Mouse (Mus musculus) midbrain, postnatal 0 days (tissue): ENCODE results near the gene Tecpr1. TPM values are rescaled to one million over a fixed set of nuclear protein-coding genes. Genes with fewer than 3 reads are reported as not detected.
A peak's percentile ranks its signal among the peaks of the same experiment; 100 is the strongest.

Source experiments
- ATAC-seq: fragments of 200-750 bp; cut with Nextera tagmentation; 2 replicates; pipeline ENCODE4 v1.8.0; 2017; ENCODE audit warnings: moderate number of reproducible peaks, mild to moderate bottlenecking, moderate TSS enrichment, moderate library complexity; ENCODE audit not compliant: low FRiP score
- DNase-seq: peaks from one replicate; pipeline ENCODE4 v3.0.0-alpha.2; 2015; ENCODE audit warnings: low spot score
- H3K27ac ChIP-seq: fragments of 300-500 bp; sonication (generic); 2 replicates; pipeline ENCODE4 v1.5.1; 2014; ENCODE audit warnings: low read depth, mild to moderate bottlenecking, low read length, mixed read lengths
- H3K27me3 ChIP-seq: fragments of 300-500 bp; sonication (generic); 2 replicates; pipeline ENCODE4 v1.6.1; 2014; ENCODE audit warnings: low read length, control low read depth, mixed read lengths; ENCODE audit not compliant: insufficient read depth
- H3K36me3 ChIP-seq: fragments of 300-500 bp; sonication (generic); 2 replicates; pipeline ENCODE4 v1.6.1; 2014; ENCODE audit warnings: low read length, control low read depth, mixed read lengths; ENCODE audit not compliant: insufficient read depth
- H3K4me1 ChIP-seq: fragments of 300-500 bp; sonication (generic); 2 replicates; pipeline ENCODE4 v1.6.1; 2014; ENCODE audit warnings: mild to moderate bottlenecking, control low read depth, antibody characterized with exemption, low read length, mixed read lengths; ENCODE audit not compliant: insufficient read depth
- H3K4me2 ChIP-seq: fragments of 300-500 bp; sonication (generic); 2 replicates; pipeline ENCODE4 v1.6.1; 2014; ENCODE audit warnings: low read depth, mild to moderate bottlenecking, low read length, mixed read lengths; ENCODE audit not compliant: poor library complexity, severe bottlenecking
- H3K4me3 ChIP-seq: fragments of 300-500 bp; sonication (generic); 2 replicates; pipeline ENCODE4 v1.5.1; 2014; ENCODE audit warnings: low read depth, mild to moderate bottlenecking, low read length, moderate library complexity
- H3K9ac ChIP-seq: fragments of 300-500 bp; sonication (generic); replicated peaks from 2 replicates; pipeline ENCODE4 v1.6.1; 2014; ENCODE audit warnings: mild to moderate bottlenecking, low read length, moderate library complexity, mixed read lengths; ENCODE audit not compliant: poor library complexity, severe bottlenecking
- H3K9me3 ChIP-seq: fragments of 300-500 bp; sonication (generic); 2 replicates; pipeline ENCODE4 v1.6.1; 2016; ENCODE audit warnings: low read length, control low read depth
- CTCF ChIP-seq: IDR thresholded peaks from 2 replicates; pipeline ENCODE4 v1.5.1; 2016; ENCODE audit warnings: antibody characterized with exemption, mild to moderate bottlenecking
- WGBS: fragments of 180-500 bp; shearing (Covaris S2); extraction: QIAGEN DNeasy Blood & Tissue Kit; methylation state at CpG from one replicate; pipeline ENCODE4 v1.1.7; 2014; 5-methylcytosine and 5-hydroxymethylcytosine counted together
- polyA plus RNA-seq: library from polyadenylated mRNA; unstranded; fragments of >200 nt; fragmentation: Nextera tagmentation; extraction: Ambion mirVana; gene quantifications from 2 replicates; pipeline ENCODE4 v1.2.1, GENCODE M21; 2015
- total RNA-seq: library from RNA; depleted of rRNA; stranded (reverse); fragments of >200 nt; gene quantifications from 2 replicates; pipeline ENCODE4 v1.2.3, GENCODE M21; 2014

Tecpr1 gene
- total and polyA plus RNA-seq, 2 experiments from 2014 or later, result 37.3 to 65.4 TPM

GRCm38 (mm10) chr5:144226220-144226619 lies 2.8 kb upstream of the Tecpr1 start:
- 37% methylated on average over 11 of the region's 11 CpGs for WGBS
- Histone ChIP-seq H3K4me2 (no peak overlapping the region), H3K4me3 (no peak overlapping the region), H3K27me3 (no peaks in the 10 kb centered on the region), H3K36me3 (no peaks in the 10 kb centered on the region), H3K9ac (no peak overlapping the region), H3K27ac (no peak overlapping the region), H3K4me1 (peaks cover 10% of the 10 kb centered on the region; the same call in 1 of the 2 replicates), H3K9me3 (no peaks in the 10 kb centered on the region)
- TF ChIP-seq CTCF, result no peak
- DNase-seq, result no peak
- ATAC-seq, result no peak

- peaks cover 10% of the 10 kb centered on the region; the same call in 1 of the 2 replicates for H3K4me1 ChIP-seq
- no peak for DNase-seq
- no peak for ATAC-seq
- 25% methylated on average over 18 of the region's 18 CpGs for WGBS
- peak overlapping the region; percentile 76 for H3K27ac ChIP-seq
- no peaks in the 10 kb centered on the region for H3K36me3 ChIP-seq
- H3K4me2 ChIP-seq, result peak overlapping the region; percentile 93
- peak; percentile 25; the same call in 1 of the 2 replicates for TF ChIP-seq CTCF
- peak overlapping the region; percentile 81 for H3K9ac ChIP-seq
- no peaks in the 10 kb centered on the region for H3K27me3 ChIP-seq
- H3K9me3 ChIP-seq, result no peaks in the 10 kb centered on the region
- H3K4me3 ChIP-seq, result peak overlapping the region; percentile 76
Observed at GRCm38 (mm10) chr5:144223899-144224816, 743 bp upstream of the Tecpr1 start.

- H3K4me2 ChIP-seq, result peak overlapping the region; percentile 93
- H3K4me1 ChIP-seq, result peaks cover 10% of the 10 kb centered on the region; the same call in 1 of the 2 replicates
- peak overlapping the region; percentile 67 for H3K27ac ChIP-seq
- peak; percentile 49 for DNase-seq
- H3K36me3 ChIP-seq, result no peaks in the 10 kb centered on the region
- H3K27me3 ChIP-seq, result no peaks in the 10 kb centered on the region
- H3K9ac ChIP-seq, result peak overlapping the region; percentile 81
- 3% methylated on average over 25 of the region's 25 CpGs for WGBS
- H3K9me3 ChIP-seq, result no peaks in the 10 kb centered on the region
- TF ChIP-seq CTCF, result no peak
- peak; percentile 74 for ATAC-seq
- peak overlapping the region; percentile 76 for H3K4me3 ChIP-seq
Observed at GRCm38 (mm10) chr5:144222811-144223502, 458 bp downstream of the Tecpr1 start.

GRCm38 (mm10) chr5:144221305-144221704 lies 2.1 kb downstream of the Tecpr1 start:
- no peaks in the 10 kb centered on the region for H3K27me3 ChIP-seq
- TF ChIP-seq CTCF, result no peak
- ATAC-seq (no peak), DNase-seq (no peak)
- H3K9ac ChIP-seq, result no peak overlapping the region
- WGBS, result 75% methylated on average over 4 of the region's 4 CpGs
- H3K36me3 ChIP-seq, result peaks cover 10% of the 10 kb centered on the region
- H3K27ac ChIP-seq, result no peak overlapping the region
- H3K4me2 ChIP-seq, result no peak overlapping the region
- H3K4me3 ChIP-seq, result no peak overlapping the region
- no peaks in the 10 kb centered on the region for H3K9me3 ChIP-seq
- peaks cover 10% of the 10 kb centered on the region; the same call in 1 of the 2 replicates for H3K4me1 ChIP-seq

- Histone ChIP-seq H3K4me2 (no peak overlapping the region), H3K27ac (no peak overlapping the region), H3K4me1 (peaks cover 10% of the 10 kb centered on the region; the same call in 1 of the 2 replicates), H3K9me3 (no peaks in the 10 kb centered on the region), H3K9ac (no peak overlapping the region), H3K27me3 (no peaks in the 10 kb centered on the region), H3K4me3 (no peak overlapping the region), H3K36me3 (peaks cover 17% of the 10 kb centered on the region)
- DNase-seq (no peak), ATAC-seq (no peak)
- no peak for TF ChIP-seq CTCF
- 91% methylated on average over 5 of the region's 5 CpGs for WGBS
Observed at GRCm38 (mm10) chr5:144219936-144220335, 3.5 kb downstream of the Tecpr1 start.

GRCm38 (mm10) chr5:144219306-144219705 lies 4.1 kb downstream of the Tecpr1 start:
- no peak overlapping the region for H3K4me3 ChIP-seq
- no peak overlapping the region for H3K9ac ChIP-seq
- 71% methylated on average over 12 of the region's 12 CpGs for WGBS
- ATAC-seq (no peak), DNase-seq (no peak)
- no peak overlapping the region for H3K4me2 ChIP-seq
- no peak for TF ChIP-seq CTCF
- H3K27me3 ChIP-seq, result no peaks in the 10 kb centered on the region
- peaks cover 9% of the 10 kb centered on the region; the same call in 1 of the 2 replicates for H3K4me1 ChIP-seq
- H3K9me3 ChIP-seq, result no peaks in the 10 kb centered on the region
- peaks cover 21% of the 10 kb centered on the region for H3K36me3 ChIP-seq
- H3K27ac ChIP-seq, result no peak overlapping the region
